Mouse (Mus musculus): ENCODE results near the gene Osm. TPM values are rescaled to one million over a fixed set of nuclear protein-coding genes. Genes with fewer than 3 reads are reported as not detected.
A peak's percentile ranks its signal among the peaks of the same experiment; 100 is the strongest.

Gene Osm
- polyA plus RNA-seq, 1 experiment from 2014 or later = 0.11 TPM

DNA sequence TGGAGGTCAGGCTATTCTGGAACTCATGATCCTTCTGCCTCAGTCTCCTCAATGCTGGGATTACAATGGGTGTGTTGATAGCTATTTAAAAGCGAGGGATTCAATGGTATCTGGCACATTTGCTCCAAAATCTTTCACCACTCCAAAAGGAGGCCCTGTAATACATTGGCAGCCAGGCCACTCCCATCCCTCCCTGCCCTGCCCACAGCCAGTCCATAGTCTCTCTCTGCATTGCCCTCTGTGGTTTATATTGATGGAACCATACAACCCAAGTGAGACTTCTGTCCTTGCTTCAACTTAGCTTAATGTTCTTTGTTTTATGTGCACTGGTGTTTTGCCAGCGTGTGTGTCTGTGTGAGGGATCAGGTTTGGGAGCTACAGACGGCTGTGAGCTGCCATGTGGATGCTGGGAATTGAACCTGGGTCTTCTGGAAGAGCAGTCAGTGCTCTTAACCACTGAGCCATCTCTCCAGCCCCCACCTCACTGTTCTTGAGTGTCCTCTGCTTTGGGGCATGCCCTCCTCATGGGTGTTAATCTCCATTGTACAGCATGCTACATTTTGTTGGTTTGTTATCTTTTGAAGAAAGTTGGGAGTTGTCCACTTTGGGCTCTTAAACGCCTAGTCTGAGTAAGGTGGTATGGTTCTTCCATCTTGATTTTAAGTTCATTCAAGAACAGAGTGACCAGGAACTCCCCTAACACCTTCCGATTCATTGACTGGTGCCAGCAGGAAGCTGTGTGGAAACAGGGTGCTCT is 9.5 kb upstream of the Osm start:
- H3K36me3 ChIP-seq (ENCODE audit: control insufficient read depth, insufficient read depth, low read length) = no peaks in the 10 kb centered on the region
- no peak overlapping the region for H3K4me3 ChIP-seq (ENCODE audit: low read depth, low read length)
- H3K9ac ChIP-seq (ENCODE audit: low read depth, low read length) = no peak overlapping the region
- H3K4me2 ChIP-seq = peak overlapping the region; percentile 14; the same call in 1 of the 2 replicates
- 0 out of 2 replicates have a peak, but pooled peaks cover 2% of the 10 kb centered on the region for H3K27me3 ChIP-seq (ENCODE audit: control insufficient read depth, insufficient read depth, low read length)
- 0 out of 2 replicates have a peak, but pooled peaks cover 2% of the 10 kb centered on the region for H3K4me1 ChIP-seq (ENCODE audit: control insufficient read depth, insufficient read depth, low read length)
- ATAC-seq (replicated peaks; ENCODE audit: insufficient number of reproducible peaks, low FRiP score, low TSS enrichment) = no peak
- H3K27ac ChIP-seq (ENCODE audit: low read depth, low read length) = no peak overlapping the region
- 75% methylated on average over 5 of the region's 5 CpGs for WGBS (ENCODE audit: insufficient replicate concordance)
- H3K9me3 ChIP-seq (replicated peaks; ENCODE audit: control insufficient read depth, low read length) = no peaks in the 10 kb centered on the region

DNA sequence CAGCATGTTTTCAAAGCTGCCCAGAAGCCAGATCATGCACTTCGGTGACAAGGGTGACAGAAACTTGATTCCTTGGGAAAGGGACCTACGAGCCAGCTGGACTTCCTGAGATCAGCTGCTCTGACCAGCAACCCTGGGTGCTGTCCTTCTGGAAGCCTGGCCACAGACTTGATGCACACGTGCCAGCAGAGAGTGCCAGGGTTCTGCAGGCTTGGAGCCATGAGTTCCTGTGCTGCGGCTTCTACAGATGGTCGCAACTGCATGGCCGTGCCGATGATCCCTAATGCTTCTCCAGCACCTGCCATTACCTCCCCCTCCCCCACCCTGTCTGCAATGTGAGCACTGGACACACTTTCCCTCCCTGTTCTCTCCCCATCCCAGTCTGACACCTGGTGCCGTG is 7.8 kb upstream of the Osm start:
- Histone ChIP-seq H3K9ac (ENCODE audit: low read depth, low read length) (no peak overlapping the region), H3K27me3 (ENCODE audit: control insufficient read depth, insufficient read depth, low read length) (no peaks in the 10 kb centered on the region), H3K27ac (ENCODE audit: low read depth, low read length) (no peak overlapping the region), H3K4me3 (ENCODE audit: low read depth, low read length) (no peak overlapping the region), H3K4me2 (no peak overlapping the region), H3K9me3 (replicated peaks; ENCODE audit: control insufficient read depth, low read length) (no peaks in the 10 kb centered on the region), H3K4me1 (ENCODE audit: control insufficient read depth, insufficient read depth, low read length) (0 out of 2 replicates have a peak, but pooled peaks cover 2% of the 10 kb centered on the region), H3K36me3 (ENCODE audit: control insufficient read depth, insufficient read depth, low read length) (no peaks in the 10 kb centered on the region)
- WGBS (ENCODE audit: insufficient replicate concordance) = 40% methylated on average over 8 of the region's 8 CpGs
- ATAC-seq (replicated peaks; ENCODE audit: insufficient number of reproducible peaks, low FRiP score, low TSS enrichment) = no peak

DNA sequence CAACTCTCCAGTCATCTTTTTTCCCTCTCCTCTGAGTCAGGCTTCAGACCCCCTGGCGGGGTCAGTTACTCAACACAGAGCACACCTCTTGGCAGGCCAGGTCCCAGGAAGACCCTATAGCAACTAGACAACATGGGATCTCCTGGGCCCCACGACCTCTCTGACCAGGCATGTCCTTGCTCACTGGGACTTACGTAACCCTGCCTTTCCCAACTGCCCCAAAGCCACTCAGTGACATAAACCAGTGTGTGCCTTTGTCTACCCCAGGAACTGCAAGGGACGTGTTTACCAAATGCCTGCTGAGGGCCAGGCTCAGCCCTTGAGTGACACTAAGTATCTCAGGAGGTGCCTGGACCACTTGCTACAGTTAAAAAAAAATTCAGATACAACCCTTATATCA is 6.4 kb upstream of the Osm start:
- WGBS (ENCODE audit: insufficient replicate concordance) = 52% methylated on average over 4 of the region's 4 CpGs
- H3K9ac ChIP-seq (ENCODE audit: low read depth, low read length) = 0 out of 2 replicates have a peak overlapping the region, but pooled peaks have one; percentile 22
- ATAC-seq (replicated peaks; ENCODE audit: insufficient number of reproducible peaks, low FRiP score, low TSS enrichment) = no peak
- H3K4me1 ChIP-seq (ENCODE audit: control insufficient read depth, insufficient read depth, low read length) = 0 out of 2 replicates have a peak, but pooled peaks cover 2% of the 10 kb centered on the region
- no peak overlapping the region for H3K27ac ChIP-seq (ENCODE audit: low read depth, low read length)
- no peak overlapping the region for H3K4me3 ChIP-seq (ENCODE audit: low read depth, low read length)
- no peak overlapping the region for H3K4me2 ChIP-seq
- H3K27me3 ChIP-seq (ENCODE audit: control insufficient read depth, insufficient read depth, low read length) = no peaks in the 10 kb centered on the region
- H3K9me3 ChIP-seq (replicated peaks; ENCODE audit: control insufficient read depth, low read length) = no peaks in the 10 kb centered on the region
- H3K36me3 ChIP-seq (ENCODE audit: control insufficient read depth, insufficient read depth, low read length) = no peaks in the 10 kb centered on the region

DNA sequence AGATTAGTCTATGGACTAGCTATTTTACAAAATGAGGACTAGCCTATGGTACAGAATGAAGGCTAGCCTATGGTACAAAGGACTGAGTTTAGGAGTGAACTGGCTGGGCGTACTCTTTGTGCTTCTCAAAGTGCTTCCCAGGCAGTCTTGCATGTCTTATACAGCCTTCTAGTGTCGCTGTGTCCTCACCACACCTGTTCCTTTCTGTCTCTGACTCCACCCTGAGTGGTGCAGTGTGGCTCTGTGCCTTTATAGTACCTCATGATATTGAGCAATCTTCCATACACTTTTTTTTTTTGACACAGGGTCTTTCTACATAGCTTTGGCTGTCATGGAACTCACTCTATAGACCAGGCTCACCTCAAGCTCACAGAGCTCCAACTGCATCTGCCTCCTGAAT is 4.8 kb upstream of the Osm start:
- Histone ChIP-seq H3K9me3 (replicated peaks; ENCODE audit: control insufficient read depth, low read length) (no peaks in the 10 kb centered on the region), H3K27me3 (ENCODE audit: control insufficient read depth, insufficient read depth, low read length) (no peaks in the 10 kb centered on the region), H3K4me3 (ENCODE audit: low read depth, low read length) (no peak overlapping the region), H3K4me2 (no peak overlapping the region), H3K27ac (ENCODE audit: low read depth, low read length) (no peak overlapping the region), H3K4me1 (ENCODE audit: control insufficient read depth, insufficient read depth, low read length) (0 out of 2 replicates have a peak, but pooled peaks cover 2% of the 10 kb centered on the region), H3K36me3 (ENCODE audit: control insufficient read depth, insufficient read depth, low read length) (no peaks in the 10 kb centered on the region), H3K9ac (ENCODE audit: low read depth, low read length) (no peak overlapping the region)
- 84% methylated on average over 2 of the region's 2 CpGs for WGBS (ENCODE audit: insufficient replicate concordance)
- no peak for ATAC-seq (replicated peaks; ENCODE audit: insufficient number of reproducible peaks, low FRiP score, low TSS enrichment)

DNA sequence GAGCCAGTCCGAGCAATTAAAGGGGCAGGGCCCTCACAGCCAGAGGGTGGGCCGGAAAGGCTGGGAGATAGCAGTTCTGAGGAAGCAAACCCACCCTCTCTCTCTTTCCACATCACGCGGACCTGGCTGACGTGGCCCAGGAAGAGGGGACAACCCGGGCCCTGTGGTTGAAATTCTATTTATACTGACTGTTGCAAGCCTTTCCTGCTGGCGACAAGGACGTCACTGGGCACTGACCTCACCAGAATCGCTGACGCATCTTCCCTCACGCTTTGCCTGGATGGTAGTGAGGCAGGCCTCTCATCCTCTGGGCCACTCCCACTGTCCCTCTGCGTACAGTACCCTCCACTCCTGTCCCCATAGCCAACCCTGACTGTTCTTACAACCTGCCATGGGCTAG is 3.6 kb upstream of the Osm start:
- Histone ChIP-seq H3K9ac (ENCODE audit: low read depth, low read length) (no peak overlapping the region), H3K4me3 (ENCODE audit: low read depth, low read length) (no peak overlapping the region), H3K4me1 (ENCODE audit: control insufficient read depth, insufficient read depth, low read length) (0 out of 2 replicates have a peak, but pooled peaks cover 2% of the 10 kb centered on the region), H3K27me3 (ENCODE audit: control insufficient read depth, insufficient read depth, low read length) (no peaks in the 10 kb centered on the region), H3K9me3 (replicated peaks; ENCODE audit: control insufficient read depth, low read length) (no peaks in the 10 kb centered on the region), H3K27ac (ENCODE audit: low read depth, low read length) (no peak overlapping the region), H3K4me2 (no peak overlapping the region), H3K36me3 (ENCODE audit: control insufficient read depth, insufficient read depth, low read length) (no peaks in the 10 kb centered on the region)
- 38% methylated on average over 12 of the region's 12 CpGs for WGBS (ENCODE audit: insufficient replicate concordance)
- ATAC-seq (replicated peaks; ENCODE audit: insufficient number of reproducible peaks, low FRiP score, low TSS enrichment) = 0 out of 2 replicates have a peak, but pooled peaks have one; percentile 11

DNA sequence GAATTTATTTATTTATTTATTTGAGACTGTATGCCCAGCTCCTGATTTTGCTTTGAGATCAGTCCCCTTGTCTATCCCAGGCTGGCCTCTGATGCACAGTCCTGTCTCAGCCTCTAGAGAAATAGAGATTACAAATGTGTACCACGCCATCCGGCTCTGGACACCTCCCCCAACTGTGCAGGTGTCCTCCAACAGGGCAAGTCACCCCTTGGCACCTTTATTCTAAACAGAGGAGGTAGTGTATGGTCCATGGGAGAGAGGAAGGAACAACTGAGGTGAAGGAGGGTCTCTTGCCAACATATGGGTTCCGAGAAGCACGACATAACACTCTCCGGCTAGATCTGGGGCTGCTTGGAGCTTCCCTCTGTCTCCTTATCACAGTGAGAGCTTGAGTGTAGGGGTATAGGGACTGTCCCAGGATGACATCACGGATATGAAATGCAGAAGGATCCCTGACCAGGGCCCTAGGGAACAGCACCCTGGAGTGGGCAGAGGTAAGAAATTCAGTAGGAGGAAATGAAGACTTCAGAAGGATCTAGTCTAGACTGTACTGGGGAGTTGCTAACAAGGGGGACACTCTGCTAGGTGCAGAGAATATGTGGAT is 1.1 kb upstream of the Osm start:
- Histone ChIP-seq H3K4me1 (ENCODE audit: control insufficient read depth, insufficient read depth, low read length) (no peaks in the 10 kb centered on the region), H3K36me3 (ENCODE audit: control insufficient read depth, insufficient read depth, low read length) (no peaks in the 10 kb centered on the region), H3K27ac (ENCODE audit: low read depth, low read length) (no peak overlapping the region), H3K27me3 (ENCODE audit: control insufficient read depth, insufficient read depth, low read length) (no peaks in the 10 kb centered on the region), H3K4me2 (no peak overlapping the region), H3K9ac (ENCODE audit: low read depth, low read length) (no peak overlapping the region), H3K9me3 (replicated peaks; ENCODE audit: control insufficient read depth, low read length) (no peaks in the 10 kb centered on the region), H3K4me3 (ENCODE audit: low read depth, low read length) (no peak overlapping the region)
- ATAC-seq (replicated peaks; ENCODE audit: insufficient number of reproducible peaks, low FRiP score, low TSS enrichment) = no peak
- WGBS (ENCODE audit: insufficient replicate concordance) = 81% methylated on average over 6 of the region's 6 CpGs

DNA sequence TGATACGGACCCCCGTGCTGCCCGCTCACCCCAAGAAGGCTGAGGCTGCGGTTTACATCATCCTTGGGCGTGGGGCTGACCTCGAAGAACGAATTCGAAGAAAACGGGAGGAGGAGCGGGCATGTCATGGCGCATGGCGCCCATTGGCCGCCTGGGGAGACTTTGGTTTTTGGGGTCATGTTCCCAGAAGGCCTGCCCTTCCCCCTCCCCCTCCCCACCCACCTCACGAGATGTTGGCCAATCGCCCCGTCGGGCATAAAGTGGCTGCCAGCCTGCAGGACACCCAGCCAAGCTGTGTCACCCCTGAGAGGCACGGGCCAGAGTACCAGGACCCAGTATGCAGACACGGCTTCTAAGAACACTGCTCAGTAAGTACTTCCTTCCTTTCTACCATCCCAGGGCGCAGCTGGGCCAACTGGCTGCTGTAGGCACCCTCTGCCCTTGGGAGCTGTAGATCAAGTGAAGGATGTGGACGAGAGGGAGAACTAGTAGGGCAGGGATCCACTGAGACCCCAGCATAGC is 387 bp downstream of the Osm start:
- no peak overlapping the region for H3K4me2 ChIP-seq
- no peak overlapping the region for H3K27ac ChIP-seq (ENCODE audit: low read depth, low read length)
- 84% methylated on average over 21 of the region's 21 CpGs for WGBS (ENCODE audit: insufficient replicate concordance)

DNA sequence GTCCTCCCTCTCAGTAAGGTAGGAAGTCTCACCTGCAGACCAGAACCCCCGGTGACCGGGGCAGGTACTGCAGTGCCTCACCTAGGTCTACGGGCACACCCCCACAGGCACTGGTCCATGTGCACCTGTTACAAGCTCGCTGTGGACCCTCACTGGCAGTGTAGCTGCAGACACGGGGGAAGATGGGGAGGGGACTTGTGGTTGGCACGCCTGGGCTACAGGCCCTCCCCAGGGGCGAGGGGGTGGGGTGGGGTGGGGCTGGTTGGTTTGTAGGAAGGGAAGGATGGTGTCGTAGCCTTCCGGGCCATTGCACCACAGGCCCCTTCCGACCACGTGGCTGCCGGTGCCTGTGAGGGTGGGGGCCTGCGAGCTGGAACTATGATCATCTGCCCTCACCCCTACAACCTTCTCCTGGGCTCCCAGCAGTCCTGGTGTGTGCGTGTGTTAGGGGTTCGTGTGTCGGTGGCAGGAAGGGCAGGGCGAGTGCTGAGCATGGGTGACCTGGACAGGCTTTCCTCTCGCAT is 1.2 kb downstream of the Osm start:
- ATAC-seq (replicated peaks; ENCODE audit: insufficient number of reproducible peaks, low FRiP score, low TSS enrichment) = no peak
- Histone ChIP-seq H3K4me2 (no peak overlapping the region), H3K9ac (ENCODE audit: low read depth, low read length) (no peak overlapping the region), H3K4me3 (ENCODE audit: low read depth, low read length) (no peak overlapping the region), H3K9me3 (replicated peaks; ENCODE audit: control insufficient read depth, low read length) (no peaks in the 10 kb centered on the region), H3K27ac (ENCODE audit: low read depth, low read length) (no peak overlapping the region), H3K4me1 (ENCODE audit: control insufficient read depth, insufficient read depth, low read length) (no peaks in the 10 kb centered on the region), H3K36me3 (ENCODE audit: control insufficient read depth, insufficient read depth, low read length) (no peaks in the 10 kb centered on the region), H3K27me3 (ENCODE audit: control insufficient read depth, insufficient read depth, low read length) (no peaks in the 10 kb centered on the region)
- 77% methylated on average over 18 of the region's 18 CpGs for WGBS (ENCODE audit: insufficient replicate concordance)

More for the DNA sequence above, 387 bp downstream of the Osm start:
- Histone ChIP-seq H3K9me3 (replicated peaks; ENCODE audit: control insufficient read depth, low read length) (no peaks in the 10 kb centered on the region), H3K9ac (ENCODE audit: low read depth, low read length) (no peak overlapping the region), H3K36me3 (ENCODE audit: control insufficient read depth, insufficient read depth, low read length) (no peaks in the 10 kb centered on the region), H3K27me3 (ENCODE audit: control insufficient read depth, insufficient read depth, low read length) (no peaks in the 10 kb centered on the region), H3K4me1 (ENCODE audit: control insufficient read depth, insufficient read depth, low read length) (no peaks in the 10 kb centered on the region), H3K4me3 (ENCODE audit: low read depth, low read length) (no peak overlapping the region)
- no peak for ATAC-seq (replicated peaks; ENCODE audit: insufficient number of reproducible peaks, low FRiP score, low TSS enrichment)
